Mouse (Mus musculus) neural tube, embryonic 12.5 days (tissue): ENCODE results near the gene Atxn10. TPM values are rescaled to one million over a fixed set of nuclear protein-coding genes. Genes with fewer than 3 reads are reported as not detected.

ENCODE experiments used
- ATAC-seq: fragments of 200-750 bp; cut with Nextera tagmentation; 2 replicates; pipeline ENCODE4 v1.8.0; 2017; ENCODE audit warnings: low read depth, mild to moderate bottlenecking, moderate TSS enrichment, moderate library complexity; ENCODE audit not compliant: low FRiP score
- H3K27ac ChIP-seq: fragments of 300-500 bp; sonication (generic); 2 replicates; pipeline ENCODE4 v1.5.1; 2016
- H3K27me3 ChIP-seq: fragments of 300-500 bp; sonication (generic); replicated peaks from 2 replicates; pipeline ENCODE4 v1.6.1; 2016; ENCODE audit warnings: mild to moderate bottlenecking
- H3K36me3 ChIP-seq: fragments of 300-500 bp; sonication (generic); 2 replicates; pipeline ENCODE4 v1.6.1; 2016; ENCODE audit warnings: mild to moderate bottlenecking
- H3K4me1 ChIP-seq: fragments of 300-500 bp; sonication (generic); 2 replicates; pipeline ENCODE4 v1.6.1; 2016
- H3K4me2 ChIP-seq: fragments of 300-500 bp; sonication (generic); replicated peaks from 2 replicates; pipeline ENCODE4 v1.6.1; 2016; ENCODE audit warnings: mild to moderate bottlenecking
- H3K4me3 ChIP-seq: fragments of 300-500 bp; sonication (generic); 2 replicates; pipeline ENCODE4 v1.5.1; 2016
- H3K9ac ChIP-seq: fragments of 300-500 bp; sonication (generic); 2 replicates; pipeline ENCODE4 v1.6.1; 2016; ENCODE audit warnings: mild to moderate bottlenecking
- H3K9me3 ChIP-seq: fragments of 300-500 bp; sonication (generic); 2 replicates; pipeline ENCODE4 v1.6.1; 2016; ENCODE audit warnings: mild to moderate bottlenecking
- WGBS: fragments of 180-500 bp; shearing (Covaris S2); methylation state at CpG from one replicate; pipeline ENCODE4 v1.1.7; 2016; 5-methylcytosine and 5-hydroxymethylcytosine counted together
- polyA plus RNA-seq: library from polyadenylated mRNA; unstranded; fragments of >200 nt; fragmentation: Nextera tagmentation; extraction: Ambion mirVana; gene quantifications from 2 replicates; pipeline ENCODE4 v1.2.1, GENCODE M21; 2016

Gene Atxn10
- polyA plus RNA-seq, 1 experiment from 2014 or later: 453 TPM

GRCm38 (mm10) chr15:85409836-85410235 is 73.8 kb downstream of the Atxn10 start:
- Histone ChIP-seq H3K9ac (no peak overlapping the region), H3K4me1 (0 out of 2 replicates have a peak, but pooled peaks cover 8% of the 10 kb centered on the region), H3K27me3 (no peaks in the 10 kb centered on the region), H3K36me3 (no peaks in the 10 kb centered on the region), H3K9me3 (no peaks in the 10 kb centered on the region), H3K4me2 (no peak overlapping the region), H3K4me3 (no peak overlapping the region), H3K27ac (no peak overlapping the region)
- ATAC-seq: no peak
- WGBS: 77% methylated on average over 6 of the region's 6 CpGs

- no peak overlapping the region for H3K4me3 ChIP-seq
- no peak overlapping the region for H3K9ac ChIP-seq
- 0 out of 2 replicates have a peak, but pooled peaks cover 4% of the 10 kb centered on the region for H3K36me3 ChIP-seq
- over 99% methylated on average over 2 of the region's 2 CpGs for WGBS
- H3K4me2 ChIP-seq: no peak overlapping the region
- H3K4me1 ChIP-seq: no peaks in the 10 kb centered on the region
- H3K9me3 ChIP-seq: no peaks in the 10 kb centered on the region
- no peak overlapping the region for H3K27ac ChIP-seq
- no peaks in the 10 kb centered on the region for H3K27me3 ChIP-seq
- no peak for ATAC-seq
These were observed 78.6 kb downstream of the Atxn10 start for GRCm38 (mm10) chr15:85414620-85415019.

- no peak overlapping the region for H3K4me2 ChIP-seq
- ATAC-seq: no peak
- 0 out of 2 replicates have a peak, but pooled peaks cover 4% of the 10 kb centered on the region for H3K36me3 ChIP-seq
- H3K9ac ChIP-seq: no peak overlapping the region
- WGBS: 83% methylated on average over 2 of the region's 2 CpGs
- H3K4me3 ChIP-seq: no peak overlapping the region
- H3K9me3 ChIP-seq: no peaks in the 10 kb centered on the region
- no peaks in the 10 kb centered on the region for H3K27me3 ChIP-seq
- H3K27ac ChIP-seq: no peak overlapping the region
- no peaks in the 10 kb centered on the region for H3K4me1 ChIP-seq
These were observed 84.6 kb downstream of the Atxn10 start for GRCm38 (mm10) chr15:85420686-85421085.

- no peak overlapping the region for H3K4me2 ChIP-seq
- no peak overlapping the region for H3K4me3 ChIP-seq
- H3K9ac ChIP-seq: no peak overlapping the region
- H3K27ac ChIP-seq: no peak overlapping the region
- no peak for ATAC-seq
- no peaks in the 10 kb centered on the region for H3K4me1 ChIP-seq
- no peaks in the 10 kb centered on the region for H3K27me3 ChIP-seq
- WGBS: 80% methylated on average over 3 of the region's 3 CpGs
- H3K9me3 ChIP-seq: no peaks in the 10 kb centered on the region
- H3K36me3 ChIP-seq: no peaks in the 10 kb centered on the region
These were observed 88.2 kb downstream of the Atxn10 start for GRCm38 (mm10) chr15:85424197-85424596.

GRCm38 (mm10) chr15:85428140-85428539 is 92.1 kb downstream of the Atxn10 start:
- H3K27ac ChIP-seq: no peak overlapping the region
- no peak overlapping the region for H3K9ac ChIP-seq
- no peaks in the 10 kb centered on the region for H3K4me1 ChIP-seq
- no peaks in the 10 kb centered on the region for H3K9me3 ChIP-seq
- 92% methylated on average over 6 of the region's 6 CpGs for WGBS
- no peak for ATAC-seq
- no peaks in the 10 kb centered on the region for H3K27me3 ChIP-seq
- H3K36me3 ChIP-seq: no peaks in the 10 kb centered on the region
- no peak overlapping the region for H3K4me2 ChIP-seq
- H3K4me3 ChIP-seq: no peak overlapping the region

- H3K4me3 ChIP-seq: no peak overlapping the region
- peaks cover 27% of the 10 kb centered on the region for H3K36me3 ChIP-seq
- H3K27me3 ChIP-seq: no peaks in the 10 kb centered on the region
- H3K27ac ChIP-seq: no peak overlapping the region
- H3K9me3 ChIP-seq: no peaks in the 10 kb centered on the region
- WGBS: 88% methylated on average over 3 of the region's 3 CpGs
- no peak for ATAC-seq
- no peak overlapping the region for H3K4me2 ChIP-seq
- no peak overlapping the region for H3K9ac ChIP-seq
- H3K4me1 ChIP-seq: no peaks in the 10 kb centered on the region
These were observed 106.5 kb downstream of the Atxn10 start for GRCm38 (mm10) chr15:85442568-85442967.

- no peaks in the 10 kb centered on the region for H3K4me1 ChIP-seq
- H3K4me3 ChIP-seq: no peak overlapping the region
- no peak overlapping the region for H3K4me2 ChIP-seq
- WGBS: 75% methylated on average over 3 of the region's 3 CpGs
- H3K36me3 ChIP-seq: peaks cover 12% of the 10 kb centered on the region
- no peak overlapping the region for H3K27ac ChIP-seq
- no peak overlapping the region for H3K9ac ChIP-seq
- no peaks in the 10 kb centered on the region for H3K9me3 ChIP-seq
- no peaks in the 10 kb centered on the region for H3K27me3 ChIP-seq
- ATAC-seq: no peak
These were observed 110.6 kb downstream of the Atxn10 start for GRCm38 (mm10) chr15:85446652-85447051.

- Histone ChIP-seq H3K27ac (no peak overlapping the region), H3K4me3 (no peak overlapping the region), H3K27me3 (no peaks in the 10 kb centered on the region), H3K4me1 (peaks cover 61% of the 10 kb centered on the region), H3K4me2 (no peak overlapping the region), H3K9me3 (no peaks in the 10 kb centered on the region), H3K9ac (no peak overlapping the region), H3K36me3 (0 out of 2 replicates have a peak, but pooled peaks cover 5% of the 10 kb centered on the region)
- ATAC-seq: no peak
- WGBS: 63% methylated on average over 8 of the region's 8 CpGs
These were observed 120.8 kb downstream of the Atxn10 start for GRCm38 (mm10) chr15:85456891-85457290.

GRCm38 (mm10) chr15:85457838-85458237 is 121.8 kb downstream of the Atxn10 start:
- H3K4me1 ChIP-seq: peaks cover 71% of the 10 kb centered on the region

GRCm38 (mm10) chr15:85458631-85459082 is 122.6 kb downstream of the Atxn10 start:
- Histone ChIP-seq H3K9ac (no peak overlapping the region), H3K4me1 (peaks cover 79% of the 10 kb centered on the region), H3K9me3 (no peaks in the 10 kb centered on the region), H3K27ac (peak overlapping the region; percentile 60), H3K4me3 (no peak overlapping the region), H3K27me3 (no peaks in the 10 kb centered on the region), H3K4me2 (no peak overlapping the region), H3K36me3 (0 out of 2 replicates have a peak, but pooled peaks cover 5% of the 10 kb centered on the region)
- ATAC-seq: peak; percentile 43; the same call in 1 of the 2 replicates
- WGBS: 20% methylated on average over 4 of the region's 4 CpGs

More at GRCm38 (mm10) chr15:85457838-85458237, 121.8 kb downstream of the Atxn10 start:
- H3K9me3 ChIP-seq: no peaks in the 10 kb centered on the region
- no peaks in the 10 kb centered on the region for H3K27me3 ChIP-seq
- H3K9ac ChIP-seq: no peak overlapping the region
- no peak overlapping the region for H3K4me3 ChIP-seq
- 35% methylated on average over 8 of the region's 8 CpGs for WGBS
- ATAC-seq: no peak
- H3K4me2 ChIP-seq: no peak overlapping the region
- peak overlapping the region; percentile 47; the same call in 1 of the 2 replicates for H3K27ac ChIP-seq
- 0 out of 2 replicates have a peak, but pooled peaks cover 5% of the 10 kb centered on the region for H3K36me3 ChIP-seq

- Histone ChIP-seq H3K4me2 (no peak overlapping the region), H3K36me3 (0 out of 2 replicates have a peak, but pooled peaks cover 9% of the 10 kb centered on the region), H3K9ac (no peak overlapping the region), H3K27ac (peak overlapping the region; percentile 43), H3K9me3 (no peaks in the 10 kb centered on the region), H3K27me3 (no peaks in the 10 kb centered on the region), H3K4me1 (peaks cover 89% of the 10 kb centered on the region), H3K4me3 (no peak overlapping the region)
- peak; percentile 66 for ATAC-seq
- 26% methylated on average over 4 of the region's 4 CpGs for WGBS
These were observed 125.5 kb downstream of the Atxn10 start for GRCm38 (mm10) chr15:85461541-85461940.

GRCm38 (mm10) chr15:85462138-85462537 is 126.1 kb downstream of the Atxn10 start:
- Histone ChIP-seq H3K27ac (peak overlapping the region; percentile 43), H3K9me3 (no peaks in the 10 kb centered on the region), H3K4me1 (peaks cover 89% of the 10 kb centered on the region), H3K4me2 (peak overlapping the region; percentile 6), H3K36me3 (0 out of 2 replicates have a peak, but pooled peaks cover 14% of the 10 kb centered on the region), H3K4me3 (no peak overlapping the region), H3K9ac (no peak overlapping the region), H3K27me3 (no peaks in the 10 kb centered on the region)
- ATAC-seq: no peak
- WGBS: 42% methylated on average over 4 of the region's 4 CpGs
